Mouse (Mus musculus): ENCODE data around the gene Dbr1.

DNA sequence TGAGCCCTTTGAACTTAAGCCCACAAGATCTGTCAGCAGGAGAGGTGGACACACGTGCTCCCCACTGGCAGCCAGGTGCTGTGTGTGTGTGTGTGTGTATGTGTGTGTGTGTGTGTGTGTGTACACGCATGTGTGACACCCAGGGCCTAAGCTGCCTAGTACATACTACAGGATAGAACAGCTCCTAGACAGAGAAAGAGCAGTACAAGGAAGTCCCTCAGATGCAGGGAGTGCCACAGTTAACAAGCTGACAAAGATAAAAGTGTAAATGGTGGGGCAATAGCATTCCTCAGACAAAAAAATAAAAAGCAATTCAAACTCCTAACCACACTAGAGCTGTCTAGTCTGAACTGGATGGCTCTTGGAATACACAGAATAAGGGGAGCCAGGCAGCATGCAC, 23.5 kb upstream of the Dbr1 start:
- no peak for TF ChIP-seq CTCF (IDR thresholded peaks at IDR 0.05; ENCODE audit: low read depth)
- TF ChIP-seq EP300 (optimal IDR thresholded peaks at IDR 0.05) = no peak

All from stomach, postnatal 0 days (tissue).